Mouse (Mus musculus) heart, embryonic 13.5 days (tissue): ENCODE measurements at regions not wholly inside any gene's neighbourhood (a gene's known extent, or its start where the extent isn't known, plus 50 kb on each side); places are given as distances from the start of the nearest gene placed in this dataset.

ENCODE experiments used
- ATAC-seq: fragments of 200-750 bp; cut with Nextera tagmentation; 2 replicates; pipeline ENCODE4 v1.8.0; 2017; ENCODE audit warnings: moderate TSS enrichment; ENCODE audit not compliant: insufficient number of reproducible peaks, low FRiP score, low TSS enrichment; ENCODE audit errors: extremely low read depth
- H3K27ac ChIP-seq: fragments of 300-500 bp; sonication (generic); replicated peaks from 2 replicates; pipeline ENCODE4 v1.5.1; 2015; ENCODE audit warnings: moderate library complexity, mild to moderate bottlenecking, inconsistent platforms
- H3K27me3 ChIP-seq: fragments of 300-500 bp; sonication (generic); replicated peaks from 2 replicates; pipeline ENCODE4 v1.6.1; 2015; ENCODE audit warnings: mild to moderate bottlenecking, inconsistent platforms
- H3K36me3 ChIP-seq: fragments of 300-500 bp; sonication (generic); 2 replicates; pipeline ENCODE4 v1.6.1; 2015; ENCODE audit warnings: mild to moderate bottlenecking, inconsistent platforms
- H3K4me1 ChIP-seq: fragments of 300-500 bp; sonication (generic); 2 replicates; pipeline ENCODE4 v1.6.1; 2015; ENCODE audit warnings: inconsistent platforms
- H3K4me2 ChIP-seq: fragments of 300-500 bp; sonication (generic); 2 replicates; pipeline ENCODE4 v1.6.1; 2015; ENCODE audit warnings: inconsistent platforms, mild to moderate bottlenecking, moderate library complexity
- H3K4me3 ChIP-seq: fragments of 300-500 bp; sonication (generic); 2 replicates; pipeline ENCODE4 v1.5.1; 2015; ENCODE audit warnings: moderate library complexity, mild to moderate bottlenecking, inconsistent platforms
- H3K9ac ChIP-seq: fragments of 300-500 bp; sonication (generic); 2 replicates; pipeline ENCODE4 v1.6.1; 2015; ENCODE audit warnings: inconsistent platforms, mild to moderate bottlenecking, moderate library complexity
- H3K9me3 ChIP-seq: fragments of 300-500 bp; sonication (generic); 2 replicates; pipeline ENCODE4 v1.6.1; 2016; ENCODE audit warnings: inconsistent platforms
- WGBS: fragments of 180-500 bp; shearing (Covaris S2); methylation state at CpG from one replicate; pipeline ENCODE4 v1.1.7; 2015; ENCODE audit warnings: mixed read lengths; 5-methylcytosine and 5-hydroxymethylcytosine counted together

- 31% methylated on average over 6 of the region's 6 CpGs for WGBS
These were observed 125.7 kb downstream of the Plpp3 start for GRCm38 (mm10) chr4:105282681-105283462.

GRCm38 (mm10) chr4:105285431-105286013 is 128.4 kb downstream of the Plpp3 start:
- Histone ChIP-seq H3K4me2 (no peak overlapping the region), H3K4me1 (peaks cover 25% of the 10 kb centered on the region), H3K9me3 (no peaks in the 10 kb centered on the region), H3K9ac (no peak overlapping the region), H3K36me3 (no peaks in the 10 kb centered on the region), H3K27ac (no peak overlapping the region), H3K27me3 (no peaks in the 10 kb centered on the region; the same call in 1 of the 2 replicates), H3K4me3 (no peak overlapping the region)
- ATAC-seq = no peak
- WGBS = 85% methylated on average over 5 of the region's 5 CpGs

More at GRCm38 (mm10) chr4:105282681-105283462, 125.7 kb downstream of the Plpp3 start:
- Histone ChIP-seq H3K4me2 (no peak overlapping the region), H3K9me3 (no peaks in the 10 kb centered on the region), H3K9ac (no peak overlapping the region), H3K27me3 (no peaks in the 10 kb centered on the region; the same call in 1 of the 2 replicates), H3K36me3 (no peaks in the 10 kb centered on the region), H3K27ac (no peak overlapping the region), H3K4me1 (peaks cover 38% of the 10 kb centered on the region), H3K4me3 (no peak overlapping the region)
- ATAC-seq = no peak

GRCm38 (mm10) chr4:105286299-105286698 is 129.2 kb downstream of the Plpp3 start:
- no peak overlapping the region for H3K4me2 ChIP-seq
- H3K36me3 ChIP-seq = no peaks in the 10 kb centered on the region
- H3K27ac ChIP-seq = no peak overlapping the region
- no peak overlapping the region for H3K9ac ChIP-seq
- H3K4me1 ChIP-seq = peaks cover 27% of the 10 kb centered on the region
- no peaks in the 10 kb centered on the region; the same call in 1 of the 2 replicates for H3K27me3 ChIP-seq
- no peaks in the 10 kb centered on the region for H3K9me3 ChIP-seq
- no peak overlapping the region for H3K4me3 ChIP-seq
- no peak for ATAC-seq
- 50% methylated on average over 6 of the region's 6 CpGs for WGBS

- H3K9me3 ChIP-seq = no peaks in the 10 kb centered on the region
- no peak overlapping the region for H3K27ac ChIP-seq
- H3K27me3 ChIP-seq = no peaks in the 10 kb centered on the region; the same call in 1 of the 2 replicates
- H3K4me3 ChIP-seq = no peak overlapping the region
- ATAC-seq = no peak
- H3K9ac ChIP-seq = no peak overlapping the region
- H3K4me2 ChIP-seq = no peak overlapping the region
- 79% methylated on average over 10 of the region's 10 CpGs for WGBS
- no peaks in the 10 kb centered on the region for H3K36me3 ChIP-seq
- H3K4me1 ChIP-seq = peaks cover 27% of the 10 kb centered on the region
These were observed 129.7 kb downstream of the Plpp3 start for GRCm38 (mm10) chr4:105286809-105287208.

- Histone ChIP-seq H3K4me2 (no peak overlapping the region), H3K27me3 (no peaks in the 10 kb centered on the region; the same call in 1 of the 2 replicates), H3K4me3 (no peak overlapping the region), H3K4me1 (peaks cover 22% of the 10 kb centered on the region), H3K36me3 (no peaks in the 10 kb centered on the region), H3K27ac (no peak overlapping the region), H3K9ac (no peak overlapping the region), H3K9me3 (no peaks in the 10 kb centered on the region)
- no peak for ATAC-seq
- 83% methylated on average over 7 of the region's 7 CpGs for WGBS
These were observed 130.3 kb downstream of the Plpp3 start for GRCm38 (mm10) chr4:105287419-105287818.

- WGBS = 73% methylated on average over 4 of the region's 4 CpGs
- Histone ChIP-seq H3K4me2 (no peak overlapping the region), H3K27ac (no peak overlapping the region), H3K9ac (no peak overlapping the region), H3K27me3 (no peaks in the 10 kb centered on the region), H3K36me3 (no peaks in the 10 kb centered on the region), H3K4me3 (no peak overlapping the region), H3K9me3 (no peaks in the 10 kb centered on the region), H3K4me1 (peaks cover 15% of the 10 kb centered on the region)
- no peak for ATAC-seq
These were observed 132.5 kb downstream of the Plpp3 start for GRCm38 (mm10) chr4:105289635-105290034.

- Histone ChIP-seq H3K4me1 (peaks cover 15% of the 10 kb centered on the region), H3K27ac (no peak overlapping the region), H3K9ac (no peak overlapping the region), H3K27me3 (no peaks in the 10 kb centered on the region), H3K9me3 (no peaks in the 10 kb centered on the region), H3K4me2 (no peak overlapping the region), H3K4me3 (no peak overlapping the region), H3K36me3 (no peaks in the 10 kb centered on the region)
- no peak for ATAC-seq
- WGBS = 38% methylated on average over 11 of the region's 11 CpGs
These were observed 133.8 kb downstream of the Plpp3 start for GRCm38 (mm10) chr4:105290847-105291475.

GRCm38 (mm10) chr4:105291503-105291902 is 134.4 kb downstream of the Plpp3 start:
- H3K4me1 ChIP-seq = peaks cover 11% of the 10 kb centered on the region
- H3K4me3 ChIP-seq = no peak overlapping the region
- H3K27me3 ChIP-seq = no peaks in the 10 kb centered on the region
- H3K36me3 ChIP-seq = no peaks in the 10 kb centered on the region
- ATAC-seq = no peak
- H3K9me3 ChIP-seq = no peaks in the 10 kb centered on the region
- no peak overlapping the region for H3K4me2 ChIP-seq
- no peak overlapping the region for H3K27ac ChIP-seq
- 7% methylated on average over 1 of the region's 1 CpGs for WGBS
- no peak overlapping the region for H3K9ac ChIP-seq

- Histone ChIP-seq H3K27ac (no peak overlapping the region), H3K9ac (no peak overlapping the region), H3K27me3 (no peaks in the 10 kb centered on the region), H3K36me3 (no peaks in the 10 kb centered on the region), H3K4me1 (no peaks in the 10 kb centered on the region), H3K4me3 (no peak overlapping the region), H3K4me2 (no peak overlapping the region), H3K9me3 (no peaks in the 10 kb centered on the region)
- no peak for ATAC-seq
- 70% methylated on average over 6 of the region's 6 CpGs for WGBS
These were observed 142.2 kb downstream of the Plpp3 start for GRCm38 (mm10) chr4:105299358-105299757.

GRCm38 (mm10) chr4:105301547-105301946 is 144.4 kb downstream of the Plpp3 start:
- Histone ChIP-seq H3K4me3 (no peak overlapping the region), H3K4me2 (no peak overlapping the region), H3K36me3 (no peaks in the 10 kb centered on the region), H3K4me1 (no peaks in the 10 kb centered on the region), H3K27me3 (no peaks in the 10 kb centered on the region), H3K27ac (no peak overlapping the region), H3K9me3 (peaks cover 7% of the 10 kb centered on the region), H3K9ac (no peak overlapping the region)
- WGBS = 76% methylated on average over 1 of the region's 1 CpGs
- no peak for ATAC-seq

GRCm38 (mm10) chr4:105304166-105304565 is 147.0 kb downstream of the Plpp3 start:
- Histone ChIP-seq H3K4me1 (no peaks in the 10 kb centered on the region), H3K4me3 (no peak overlapping the region), H3K27me3 (no peaks in the 10 kb centered on the region), H3K36me3 (no peaks in the 10 kb centered on the region), H3K9me3 (peaks cover 7% of the 10 kb centered on the region), H3K9ac (no peak overlapping the region), H3K4me2 (no peak overlapping the region), H3K27ac (no peak overlapping the region)
- no peak for ATAC-seq
- WGBS = 55% methylated on average over 2 of the region's 2 CpGs
